Mouse (Mus musculus): ENCODE data around the gene Tmem120a. TPM values are rescaled to one million over a fixed set of nuclear protein-coding genes. Genes with fewer than 3 reads are reported as not detected.

The Tmem120a gene
- polyA plus RNA-seq (2016; fragmentation: Nextera tagmentation; extraction: Ambion mirVana), result 54.1 and 62.5 TPM in 2 replicates

DNA sequence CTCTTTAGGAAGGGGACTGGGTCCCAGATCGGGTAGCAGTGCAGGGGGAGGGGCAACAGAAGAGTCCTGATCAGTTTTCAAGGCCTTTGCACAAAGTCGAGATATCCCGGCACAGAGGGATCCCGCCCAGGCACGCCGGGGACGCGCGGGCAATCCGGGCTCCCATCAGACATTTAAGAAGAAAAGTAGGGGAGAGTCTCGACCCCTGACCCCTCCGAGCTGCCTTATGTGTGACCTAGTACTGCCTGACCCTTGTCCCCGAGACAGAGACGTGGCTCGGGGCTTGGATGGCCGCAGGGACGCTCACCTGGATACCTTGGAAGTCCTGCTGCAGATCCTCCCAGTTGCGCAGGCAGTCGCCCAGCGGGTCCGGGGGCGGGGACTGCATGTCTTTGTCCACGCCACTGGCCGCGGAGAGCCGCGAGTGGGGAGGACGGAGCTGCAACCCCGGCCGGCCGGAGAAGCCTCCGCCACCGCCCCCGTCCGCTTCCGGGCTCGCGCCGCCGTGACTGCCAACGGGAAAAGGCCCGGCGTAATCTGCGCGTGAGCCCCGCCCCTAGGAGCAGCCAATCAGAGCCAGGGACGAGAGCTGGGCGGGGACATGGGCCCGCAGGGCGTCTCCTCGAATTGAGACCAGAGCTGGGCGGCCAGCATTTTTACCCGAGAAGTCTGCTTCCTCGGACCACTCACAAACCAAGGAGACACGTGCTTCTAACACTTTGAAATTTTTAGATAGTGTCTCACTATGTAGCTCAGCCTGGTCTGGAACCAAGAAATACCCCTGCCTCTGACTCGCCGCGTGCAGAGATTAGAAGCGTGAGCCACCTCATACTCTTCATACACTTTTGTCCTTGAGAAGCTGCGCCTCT lies at the start of gene Tmem120a:
Tmem120a (minus strand) TSS at position 708 of the 869 bp plus-strand sequence.
- Histone ChIP-seq H3K9me3 (replicated peaks) (no peaks in the 10 kb centered on the region), H3K27ac (peak within 1 kb of the TSS; percentile 83), H3K4me1 (peaks cover 27% of the 10 kb centered on the region), H3K4me3 (peak within 1 kb of the TSS; percentile 82), H3K27me3 (ENCODE audit: low read depth, poor library complexity, severe bottlenecking) (peaks cover 5% of the 10 kb centered on the region), H3K36me3 (peaks cover 24% of the 10 kb centered on the region)
- WGBS, result under 1% methylated on average over 60 of the region's 60 CpGs
- peak; percentile 94 for DNase-seq (ENCODE audit: low spot score)

- Histone ChIP-seq H3K4me1 (peaks cover 15% of the 10 kb centered on the region), H3K36me3 (peaks cover 77% of the 10 kb centered on the region), H3K9me3 (replicated peaks) (no peaks in the 10 kb centered on the region), H3K27ac (no peak overlapping the region), H3K27me3 (ENCODE audit: low read depth, poor library complexity, severe bottlenecking) (no peaks in the 10 kb centered on the region), H3K4me3 (no peak overlapping the region)
- WGBS, result 93% methylated on average over 4 of the region's 4 CpGs
- DNase-seq (ENCODE audit: low spot score), result no peak
Observed at GRCm38 (mm10) chr5:135782901-135783300, 38.7 kb upstream of the Tmem120a start.

DNA sequence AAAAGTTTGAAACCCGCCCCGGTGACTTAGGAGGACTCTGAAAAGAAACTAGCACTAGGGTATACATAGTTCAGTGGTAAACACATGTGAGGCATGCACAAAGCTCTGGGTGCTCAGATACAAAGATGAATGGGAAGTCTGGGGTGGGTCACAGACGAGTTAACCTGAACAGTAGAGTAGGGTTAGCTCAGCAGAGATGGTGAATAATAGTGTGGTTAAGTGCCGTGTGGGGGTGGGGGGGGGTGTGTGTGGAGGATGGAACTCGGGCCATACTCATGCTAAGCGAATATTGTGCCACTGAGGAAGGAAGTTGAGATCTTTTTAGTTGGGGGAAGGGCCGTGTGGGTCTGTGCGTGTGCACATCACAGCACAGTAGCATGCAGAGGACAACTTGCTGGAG lies 36.1 kb upstream of the Tmem120a start:
- 90% methylated on average over 8 of the region's 8 CpGs for WGBS
- no peaks in the 10 kb centered on the region for H3K9me3 ChIP-seq (replicated peaks)
- H3K36me3 ChIP-seq, result peaks cover 51% of the 10 kb centered on the region
- no peaks in the 10 kb centered on the region for H3K27me3 ChIP-seq (ENCODE audit: low read depth, poor library complexity, severe bottlenecking)
- H3K27ac ChIP-seq, result no peak overlapping the region
- no peak overlapping the region; the same call in 1 of the 2 replicates for H3K4me3 ChIP-seq
- DNase-seq (ENCODE audit: low spot score), result no peak
- H3K4me1 ChIP-seq, result peaks cover 22% of the 10 kb centered on the region

DNA sequence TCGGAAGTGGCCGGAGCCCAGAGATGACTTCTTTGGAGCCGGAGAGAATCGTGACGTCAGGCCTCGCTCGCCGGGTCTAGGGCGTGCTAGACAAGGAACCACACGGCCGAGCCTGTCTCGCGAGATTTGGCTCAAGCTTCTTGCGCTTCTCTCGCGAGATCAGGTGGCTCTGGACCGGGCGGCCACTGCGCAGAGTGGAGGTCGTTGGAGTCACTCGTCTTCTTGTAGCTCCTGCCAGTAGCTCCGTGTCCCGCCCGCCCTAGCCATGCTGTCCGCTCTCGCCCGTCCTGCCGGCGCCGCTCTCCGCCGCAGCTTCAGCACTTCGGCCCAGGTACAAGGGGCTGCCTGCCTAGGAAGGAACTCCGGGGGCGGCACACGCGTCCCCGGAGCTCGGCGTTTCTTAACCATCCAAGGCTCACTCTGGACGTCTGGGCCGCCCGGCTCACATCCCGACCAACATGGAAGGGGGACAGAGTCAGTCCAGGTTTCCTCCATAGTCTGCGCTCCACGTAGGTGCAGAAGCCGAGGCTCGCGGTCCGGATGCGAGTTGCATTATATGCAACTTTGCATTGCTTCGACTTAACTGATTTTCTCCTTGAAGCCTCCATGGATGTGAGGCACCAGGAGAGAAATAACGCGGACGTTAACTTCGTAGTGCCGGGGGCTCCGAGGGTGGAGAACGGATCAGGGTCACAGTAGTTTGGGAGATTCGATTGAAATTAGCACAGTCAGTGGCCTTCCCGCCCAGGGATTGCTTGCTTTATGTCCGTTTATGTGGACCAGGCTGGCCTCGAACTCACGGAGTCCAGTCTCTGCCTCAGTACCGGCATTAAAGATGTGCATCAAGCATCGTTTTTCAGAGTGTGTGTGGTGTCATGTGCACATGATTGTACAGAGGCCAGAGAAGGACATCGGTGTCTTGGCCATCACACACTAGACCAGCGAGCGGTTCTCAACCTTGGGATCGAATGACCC lies 34.5 kb upstream of the Tmem120a start, which contains the start of gene Mdh2:
Mdh2 (plus strand) TSS at position 10 of the 975 bp plus-strand sequence.
- H3K9me3 ChIP-seq (replicated peaks), result no peaks in the 10 kb centered on the region
- peak; percentile 99 for DNase-seq (ENCODE audit: low spot score)
- H3K4me1 ChIP-seq, result peaks cover 22% of the 10 kb centered on the region
- H3K36me3 ChIP-seq, result peaks cover 35% of the 10 kb centered on the region
- WGBS, result 2% methylated on average over 69 of the region's 70 CpGs
- H3K27ac ChIP-seq, result peak within 1 kb of the TSS; percentile 94
- H3K27me3 ChIP-seq (ENCODE audit: low read depth, poor library complexity, severe bottlenecking), result no peaks in the 10 kb centered on the region
- H3K4me3 ChIP-seq, result peak within 1 kb of the TSS; percentile 91

GRCm38 (mm10) chr5:135777796-135778470 lies 33.7 kb upstream of the Tmem120a start, which contains the start of gene Styxl1:
Gene Styxl1, minus strand, starts transcription at chr5:135778385.
- H3K4me3 ChIP-seq, result peak within 1 kb of the TSS; percentile 91
- under 1% methylated on average over 45 of the region's 45 CpGs for WGBS
- no peak for DNase-seq (ENCODE audit: low spot score)

GRCm38 (mm10) chr5:135776546-135776945 lies 32.3 kb upstream of the Tmem120a start:
- peaks cover 13% of the 10 kb centered on the region for H3K36me3 ChIP-seq
- 91% methylated on average over 4 of the region's 4 CpGs for WGBS
- no peak overlapping the region for H3K4me3 ChIP-seq
- H3K27me3 ChIP-seq (ENCODE audit: low read depth, poor library complexity, severe bottlenecking), result no peaks in the 10 kb centered on the region
- H3K27ac ChIP-seq, result no peak overlapping the region
- H3K9me3 ChIP-seq (replicated peaks), result no peaks in the 10 kb centered on the region
- no peak for DNase-seq (ENCODE audit: low spot score)
- H3K4me1 ChIP-seq, result peaks cover 22% of the 10 kb centered on the region

More at GRCm38 (mm10) chr5:135777796-135778470, 33.7 kb upstream of the Tmem120a start, which contains the start of gene Styxl1:
- Histone ChIP-seq H3K4me1 (peaks cover 22% of the 10 kb centered on the region), H3K9me3 (replicated peaks) (no peaks in the 10 kb centered on the region), H3K27me3 (ENCODE audit: low read depth, poor library complexity, severe bottlenecking) (no peaks in the 10 kb centered on the region), H3K36me3 (peaks cover 27% of the 10 kb centered on the region), H3K27ac (peak within 1 kb of the TSS; percentile 94)

DNA sequence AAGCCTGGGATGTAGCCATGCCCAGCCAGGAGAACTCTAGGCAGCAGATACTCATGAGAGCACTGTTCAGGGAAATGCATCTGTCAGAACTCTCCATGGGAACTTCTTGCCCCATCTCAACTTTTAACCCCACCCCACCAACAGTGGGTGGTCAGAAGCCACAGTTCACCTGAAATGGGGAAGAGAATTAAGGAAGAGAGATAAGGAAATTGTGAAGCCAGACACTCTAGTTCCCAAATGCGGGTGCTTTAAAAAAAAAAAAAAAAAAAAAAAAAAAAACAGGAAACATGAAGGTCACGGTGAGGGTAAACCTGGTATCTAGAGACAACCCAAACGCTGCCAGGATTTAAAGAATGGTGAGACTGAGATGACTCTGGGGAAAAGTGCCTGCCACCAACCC lies 28.3 kb upstream of the Tmem120a start:
- WGBS, result 72% methylated on average over 3 of the region's 3 CpGs
- H3K4me3 ChIP-seq, result no peak overlapping the region
- no peaks in the 10 kb centered on the region for H3K36me3 ChIP-seq
- no peaks in the 10 kb centered on the region for H3K9me3 ChIP-seq (replicated peaks)
- H3K27me3 ChIP-seq (ENCODE audit: low read depth, poor library complexity, severe bottlenecking), result no peaks in the 10 kb centered on the region
- no peak for DNase-seq (ENCODE audit: low spot score)
- H3K27ac ChIP-seq, result no peak overlapping the region
- H3K4me1 ChIP-seq, result peaks cover 3% of the 10 kb centered on the region

DNA sequence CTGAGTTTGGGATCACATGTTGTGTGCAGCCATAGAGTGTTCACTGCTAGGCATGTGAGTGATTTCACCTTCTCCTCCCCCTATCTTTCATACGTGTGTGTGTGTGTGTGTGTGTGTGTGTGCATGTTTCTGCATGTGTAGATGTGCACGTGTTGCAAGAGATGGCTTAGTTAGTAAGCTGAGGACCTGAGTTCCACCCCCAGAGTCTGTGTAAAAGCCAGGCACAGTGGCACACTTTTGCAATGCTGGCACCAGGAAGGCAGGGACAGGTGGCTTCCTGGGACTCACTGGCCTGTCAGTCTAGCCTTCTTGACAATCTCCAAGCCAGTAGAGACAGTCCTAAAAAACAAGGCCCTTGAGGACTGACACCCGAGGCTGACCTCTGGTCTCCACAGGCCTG lies 20.7 kb upstream of the Tmem120a start:
- Histone ChIP-seq H3K27ac (no peak overlapping the region), H3K4me1 (no peaks in the 10 kb centered on the region), H3K27me3 (ENCODE audit: low read depth, poor library complexity, severe bottlenecking) (no peaks in the 10 kb centered on the region), H3K4me3 (no peak overlapping the region), H3K36me3 (no peaks in the 10 kb centered on the region), H3K9me3 (replicated peaks) (no peaks in the 10 kb centered on the region)
- no peak for DNase-seq (ENCODE audit: low spot score)
- WGBS, result 75% methylated on average over 3 of the region's 3 CpGs

- 4% methylated on average over 7 of the region's 7 CpGs for WGBS
- H3K27me3 ChIP-seq (ENCODE audit: low read depth, poor library complexity, severe bottlenecking), result no peaks in the 10 kb centered on the region
- no peaks in the 10 kb centered on the region for H3K36me3 ChIP-seq
- peak; percentile 87 for DNase-seq (ENCODE audit: low spot score)
- no peaks in the 10 kb centered on the region for H3K4me1 ChIP-seq
- no peak overlapping the region for H3K4me3 ChIP-seq
- H3K27ac ChIP-seq, result no peak overlapping the region
- H3K9me3 ChIP-seq (replicated peaks), result no peaks in the 10 kb centered on the region
Observed at GRCm38 (mm10) chr5:135763526-135763925, 19.3 kb upstream of the Tmem120a start.

DNA sequence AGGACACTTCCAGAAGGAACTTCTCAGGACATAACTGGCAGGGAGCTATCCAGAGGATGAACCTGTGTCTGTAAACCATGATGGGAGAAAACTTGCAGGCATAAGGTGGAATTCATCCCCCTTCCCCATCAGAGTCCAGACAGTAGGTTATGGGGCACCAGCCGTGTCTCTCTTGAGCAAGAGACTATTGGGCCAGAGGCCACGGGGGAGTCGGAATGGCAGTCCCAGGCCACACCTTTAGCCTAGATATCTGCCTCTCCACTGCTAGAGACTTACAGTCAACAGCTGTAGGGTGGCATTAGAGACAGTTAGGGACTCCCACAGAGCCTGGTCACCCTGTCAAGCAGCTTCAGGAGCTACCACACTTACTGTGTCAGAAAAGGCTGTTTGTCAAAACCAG lies 17.6 kb upstream of the Tmem120a start:
- no peaks in the 10 kb centered on the region for H3K4me1 ChIP-seq
- no peak for DNase-seq (ENCODE audit: low spot score)
- no peaks in the 10 kb centered on the region for H3K36me3 ChIP-seq
- 71% methylated on average over 3 of the region's 3 CpGs for WGBS
- no peak overlapping the region for H3K4me3 ChIP-seq
- no peaks in the 10 kb centered on the region for H3K9me3 ChIP-seq (replicated peaks)
- no peak overlapping the region for H3K27ac ChIP-seq
- no peaks in the 10 kb centered on the region for H3K27me3 ChIP-seq (ENCODE audit: low read depth, poor library complexity, severe bottlenecking)

GRCm38 (mm10) chr5:135751595-135751994 lies 7.3 kb upstream of the Tmem120a start:
- H3K27me3 ChIP-seq (ENCODE audit: low read depth, poor library complexity, severe bottlenecking), result no peaks in the 10 kb centered on the region
- H3K9me3 ChIP-seq (replicated peaks), result no peaks in the 10 kb centered on the region
- WGBS, result 77% methylated on average over 2 of the region's 2 CpGs
- DNase-seq (ENCODE audit: low spot score), result no peak
- no peaks in the 10 kb centered on the region for H3K36me3 ChIP-seq
- H3K4me3 ChIP-seq, result no peak overlapping the region
- H3K27ac ChIP-seq, result no peak overlapping the region
- no peaks in the 10 kb centered on the region for H3K4me1 ChIP-seq

DNA sequence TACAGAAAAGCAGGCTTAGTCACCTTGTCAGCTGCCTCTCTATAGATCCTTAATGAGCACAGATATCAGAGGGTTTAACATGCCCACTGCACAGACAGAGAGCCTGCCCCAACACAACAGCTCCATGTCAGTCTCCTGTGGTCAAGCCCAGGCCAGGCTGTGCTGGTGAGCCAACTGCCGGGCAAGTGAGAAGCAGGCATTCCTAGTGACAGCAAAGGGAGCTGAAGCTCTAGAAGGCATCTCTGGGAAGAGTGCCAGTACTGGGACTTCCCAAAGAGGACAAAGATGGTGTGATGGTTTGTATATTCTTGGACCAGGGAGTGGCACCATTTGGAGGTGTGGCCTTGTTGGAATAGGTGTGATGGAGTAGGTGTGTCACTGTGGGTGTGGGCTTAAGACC lies 6.8 kb upstream of the Tmem120a start:
- Histone ChIP-seq H3K27ac (no peak overlapping the region), H3K4me3 (no peak overlapping the region), H3K4me1 (no peaks in the 10 kb centered on the region), H3K27me3 (ENCODE audit: low read depth, poor library complexity, severe bottlenecking) (peaks cover under 1% of the 10 kb centered on the region; the same call in 1 of the 2 replicates), H3K36me3 (no peaks in the 10 kb centered on the region), H3K9me3 (replicated peaks) (no peaks in the 10 kb centered on the region)
- no peak for DNase-seq (ENCODE audit: low spot score)
- 83% methylated on average over 1 of the region's 1 CpGs for WGBS

Measured in limb, embryonic 10.5 days (tissue).